Mouse (Mus musculus): Measurements from ENCODE around the gene Tbcel. TPM values are rescaled to one million over a fixed set of nuclear protein-coding genes. Genes with fewer than 3 reads are reported as not detected.
A peak's percentile ranks its signal among the peaks of the same experiment; 100 is the strongest.

Gene Tbcel
- total RNA-seq, 4 experiments from 2014 or later, result 51.2 to 56.9 (median 51.6) TPM

DNA sequence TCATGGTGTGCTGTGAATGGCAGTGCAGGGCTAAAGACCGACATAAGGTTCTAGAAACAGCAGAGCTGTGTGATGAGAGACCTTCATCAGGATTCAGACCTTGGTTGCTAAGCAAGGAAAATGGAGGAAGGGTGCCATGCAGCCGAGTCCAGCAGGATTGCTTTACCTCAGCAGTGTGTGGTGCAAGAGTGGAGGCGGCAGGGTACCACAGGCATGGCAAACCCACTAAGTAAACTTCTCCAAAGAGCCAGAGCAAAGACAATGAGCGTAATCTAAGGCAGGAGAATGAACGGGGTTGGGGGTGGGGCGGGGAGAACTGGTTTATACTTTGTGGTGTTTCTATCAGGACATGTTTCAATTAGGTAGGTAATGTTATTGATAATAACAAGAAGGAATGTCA is 58.6 kb downstream of the Tbcel start:
- no peak for DNase-seq (ENCODE audit: low spot score in 2 of 2)

DNA sequence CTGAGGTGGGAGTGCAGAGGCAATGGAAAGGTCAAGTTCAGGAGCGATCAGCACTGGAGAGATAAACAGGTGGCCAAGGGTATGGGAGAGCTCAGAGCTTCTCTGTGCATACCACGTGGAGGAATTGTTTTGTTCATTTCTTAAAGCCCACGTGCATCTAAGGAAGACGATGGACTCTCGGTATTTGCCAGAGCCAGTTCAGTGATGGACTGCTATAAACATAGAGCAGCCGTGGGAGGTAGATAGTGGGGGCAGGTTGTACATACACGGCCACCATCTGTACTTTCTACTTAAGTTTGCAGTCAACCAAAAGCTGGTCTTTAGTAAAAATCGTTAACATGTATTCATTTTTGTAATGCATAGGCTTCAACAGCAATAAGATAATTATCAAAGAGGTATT is 65.5 kb downstream of the Tbcel start:
- DNase-seq (ENCODE audit: low spot score in 2 of 2), result no peak

DNA sequence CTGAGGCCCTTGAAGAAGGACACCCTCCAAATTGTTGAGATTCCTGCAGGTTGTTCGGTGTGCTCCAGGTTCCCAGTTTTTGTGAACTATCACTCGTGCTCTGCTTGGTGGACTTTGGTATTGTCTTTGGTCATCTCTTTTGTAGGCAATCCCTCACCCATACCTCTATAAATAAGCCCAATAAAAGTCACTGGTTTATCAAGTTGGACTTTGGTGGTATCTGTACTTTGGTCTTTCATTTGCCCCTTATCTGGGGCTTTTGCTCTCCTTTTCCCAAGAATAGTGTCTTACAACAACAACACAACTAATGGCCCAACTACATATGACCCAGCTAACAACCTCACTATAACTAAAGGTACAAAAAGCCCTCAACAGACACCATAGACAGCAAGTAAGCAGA is 66.4 kb downstream of the Tbcel start:
- DNase-seq (ENCODE audit: low spot score in 2 of 2), result no peak

DNA sequence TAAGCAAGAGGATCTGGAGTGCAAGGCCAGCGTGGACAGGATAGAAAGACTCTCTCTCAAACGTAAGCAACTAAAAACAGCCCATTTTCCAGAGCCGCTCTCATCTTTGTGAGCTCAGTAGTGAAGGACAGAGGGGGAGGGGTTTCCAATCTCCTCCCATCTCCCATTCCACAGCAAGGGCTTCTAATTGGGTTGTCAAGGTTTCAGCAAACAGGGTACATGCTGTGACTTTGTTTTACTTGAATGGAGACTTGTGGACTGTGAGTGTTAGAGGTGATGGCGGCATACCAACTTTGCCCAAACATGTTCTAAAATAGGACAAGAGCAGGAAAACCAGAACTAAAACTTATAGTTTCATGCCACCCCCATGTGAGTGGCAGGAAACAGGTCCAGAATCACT is 68.2 kb downstream of the Tbcel start:
- no peak for DNase-seq (ENCODE audit: low spot score in 2 of 2)

DNA sequence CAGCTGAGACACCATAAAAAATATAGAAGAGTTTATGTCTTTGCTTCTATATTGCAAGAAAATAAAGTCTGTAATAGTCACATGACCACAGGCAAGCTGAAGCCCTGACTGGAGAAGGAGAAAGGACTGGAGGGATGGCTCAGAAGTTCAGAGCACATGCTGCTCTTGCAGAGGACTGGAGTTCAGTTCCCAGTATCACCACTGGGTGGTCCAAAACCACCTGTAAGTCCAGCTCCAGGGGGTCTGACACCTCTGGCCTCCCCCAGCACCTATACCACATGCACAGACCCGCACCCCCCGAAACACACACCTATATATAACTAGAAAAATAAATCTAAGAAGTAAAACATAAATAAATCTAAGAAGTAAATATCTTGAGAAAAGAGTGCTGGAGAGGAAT is 75.5 kb downstream of the Tbcel start:
- no peak for DNase-seq (ENCODE audit: low spot score in 2 of 2)

DNA sequence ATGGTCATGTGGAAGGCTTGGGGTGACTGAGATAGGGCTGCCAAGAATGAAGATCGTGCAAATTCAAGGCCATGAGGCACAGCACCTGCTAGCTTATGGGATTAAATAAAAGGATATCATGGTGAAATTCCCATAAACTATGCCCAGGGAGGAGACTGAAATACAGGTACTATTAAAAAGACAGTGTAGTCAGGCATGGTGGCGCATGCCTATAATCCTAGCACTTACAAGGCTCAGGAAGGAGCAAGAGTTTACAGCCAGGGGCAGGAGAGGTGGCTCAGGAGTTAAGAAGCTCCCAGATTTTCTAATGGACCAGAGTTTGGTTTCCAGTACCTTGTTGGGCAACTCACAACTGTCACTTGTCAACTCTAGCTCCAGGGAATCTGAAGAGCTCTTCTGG is 76.0 kb downstream of the Tbcel start:
- no peak for DNase-seq (ENCODE audit: low spot score in 2 of 2)

DNA sequence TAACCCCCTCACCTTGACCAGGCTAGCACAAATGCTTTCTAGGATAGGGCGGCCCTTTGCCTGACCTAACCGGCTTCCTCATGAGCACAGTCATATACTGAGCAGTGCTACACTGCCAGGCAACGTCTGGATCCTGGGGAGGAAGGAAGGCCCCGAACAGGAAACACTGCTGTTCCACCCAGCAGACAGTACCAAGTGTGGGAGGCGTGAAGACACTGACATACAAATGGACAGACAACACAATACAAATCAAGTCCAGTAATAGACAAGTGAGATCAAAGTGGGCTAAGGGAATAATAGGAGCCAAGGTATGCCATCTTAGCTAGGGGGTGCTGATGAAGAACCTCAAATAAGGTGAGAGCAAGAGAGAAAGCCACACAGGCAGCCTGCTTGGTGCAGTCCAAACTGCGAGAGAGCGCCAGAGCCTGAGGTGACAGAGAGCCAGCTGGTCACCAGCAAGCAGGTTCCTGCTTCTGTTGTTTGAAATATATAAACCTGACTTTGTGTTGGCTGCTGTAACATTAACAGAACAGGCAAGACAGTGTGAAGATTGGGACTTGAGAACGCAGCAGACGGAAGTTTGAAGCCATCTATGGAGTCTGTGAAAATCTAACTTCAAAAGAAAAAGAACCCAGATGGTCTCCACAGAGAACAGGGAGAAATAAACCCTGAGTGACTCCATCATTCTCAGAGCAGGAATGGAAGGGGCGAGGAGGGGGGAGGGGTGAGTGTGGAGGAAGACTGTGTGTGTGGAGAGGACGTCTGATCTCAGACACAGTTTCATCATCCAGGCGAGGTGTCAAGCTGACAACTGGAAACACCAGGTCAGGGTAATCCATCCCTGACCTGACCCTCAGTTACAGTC is 79.3 kb downstream of the Tbcel start:
- no peak for DNase-seq (ENCODE audit: low spot score in 2 of 2)

DNA sequence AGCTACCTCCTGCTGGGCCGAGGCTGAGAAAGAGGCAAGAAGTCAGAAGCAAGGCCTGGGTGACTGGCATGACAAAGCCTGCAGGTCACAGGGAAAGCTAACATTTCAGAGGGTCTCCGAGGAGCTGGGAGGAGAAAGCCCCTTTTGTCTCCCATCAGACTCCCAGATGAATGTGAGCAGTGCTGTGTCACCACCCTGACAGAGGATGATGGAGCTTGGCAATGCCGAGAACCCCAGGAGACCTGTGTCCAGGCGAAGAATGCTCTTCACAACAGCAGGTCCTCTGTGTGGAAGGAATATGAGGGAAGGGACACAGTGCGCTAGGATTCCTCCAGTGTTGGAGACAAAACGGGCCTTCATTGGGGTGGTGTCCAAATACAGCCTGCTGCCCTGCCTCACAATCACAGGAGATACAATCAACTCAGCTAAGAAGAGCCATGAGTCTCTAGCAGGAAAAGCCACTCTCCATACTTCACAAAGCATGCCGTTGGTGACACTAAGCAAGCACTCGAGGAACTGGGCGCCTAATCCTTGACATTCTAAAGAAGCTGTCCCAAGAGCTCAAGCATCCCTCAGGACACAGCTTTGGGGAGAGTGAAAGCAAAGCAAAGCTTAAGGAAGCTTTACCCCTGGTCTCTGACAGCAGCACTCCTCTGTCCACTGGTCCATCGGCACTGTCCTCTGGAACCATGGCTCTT is 80.8 kb downstream of the Tbcel start:
- no peak for DNase-seq (ENCODE audit: low spot score in 2 of 2)

DNA sequence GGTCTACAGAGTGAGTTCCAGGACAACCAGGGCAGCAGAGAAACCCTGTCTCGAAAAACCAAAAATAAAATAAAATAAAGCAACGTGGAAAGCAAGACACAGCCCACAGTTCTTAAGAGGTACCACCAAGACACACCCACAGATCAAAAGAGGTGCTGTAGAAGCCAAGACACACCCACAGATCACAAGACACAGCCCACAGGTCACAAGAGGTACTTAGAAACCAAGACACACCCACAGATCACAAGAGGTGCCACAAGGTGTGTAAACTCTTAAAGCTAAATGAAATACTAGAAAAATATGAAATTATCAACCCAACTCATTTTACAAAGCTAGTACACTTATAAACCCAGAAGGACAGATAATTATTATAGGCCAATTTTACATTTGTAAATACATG is 84.0 kb downstream of the Tbcel start:
- DNase-seq (ENCODE audit: low spot score in 2 of 2), result no peak

DNA sequence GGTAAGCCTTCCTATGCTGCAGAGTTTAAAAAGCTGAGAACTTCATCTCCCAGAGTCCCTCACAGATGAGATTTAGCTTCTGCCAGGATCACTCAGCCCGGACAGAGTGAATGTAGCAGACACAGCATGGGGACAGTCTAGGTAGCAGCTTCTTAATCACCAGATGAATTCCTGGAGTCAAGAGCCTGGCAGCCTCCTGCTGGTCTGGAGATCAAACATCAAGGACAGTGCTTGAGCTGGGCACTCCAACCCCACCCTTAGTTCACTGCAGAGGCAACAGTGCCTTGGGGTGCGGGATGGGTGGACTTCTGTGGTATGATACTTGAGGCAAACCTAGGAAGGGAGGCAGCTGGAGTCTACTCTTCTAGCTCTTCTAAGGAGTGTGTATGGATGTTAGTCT is 87.9 kb downstream of the Tbcel start:
- DNase-seq (ENCODE audit: low spot score in 2 of 2), result no peak

DNA sequence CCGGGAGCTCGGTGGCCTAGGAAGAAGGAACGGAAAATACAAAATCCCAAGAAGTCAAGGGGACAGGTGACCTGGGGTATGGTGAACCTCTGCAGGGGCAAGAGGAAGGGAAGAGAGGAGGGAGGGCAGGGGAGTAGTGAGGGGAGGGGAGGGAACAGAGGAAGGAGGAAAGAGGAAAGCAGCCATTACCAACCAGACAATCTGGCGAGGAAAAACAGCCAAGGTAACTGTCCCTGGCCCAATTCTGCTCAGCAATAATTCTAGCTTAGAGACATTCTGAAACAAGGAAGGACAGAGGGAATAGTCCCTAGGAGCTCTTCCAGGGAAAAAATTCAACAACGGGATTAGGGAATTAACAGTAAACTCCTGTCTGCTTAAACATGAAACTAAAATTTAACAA is 88.8 kb downstream of the Tbcel start:
- no peak for DNase-seq (ENCODE audit: low spot score in 2 of 2)

DNA sequence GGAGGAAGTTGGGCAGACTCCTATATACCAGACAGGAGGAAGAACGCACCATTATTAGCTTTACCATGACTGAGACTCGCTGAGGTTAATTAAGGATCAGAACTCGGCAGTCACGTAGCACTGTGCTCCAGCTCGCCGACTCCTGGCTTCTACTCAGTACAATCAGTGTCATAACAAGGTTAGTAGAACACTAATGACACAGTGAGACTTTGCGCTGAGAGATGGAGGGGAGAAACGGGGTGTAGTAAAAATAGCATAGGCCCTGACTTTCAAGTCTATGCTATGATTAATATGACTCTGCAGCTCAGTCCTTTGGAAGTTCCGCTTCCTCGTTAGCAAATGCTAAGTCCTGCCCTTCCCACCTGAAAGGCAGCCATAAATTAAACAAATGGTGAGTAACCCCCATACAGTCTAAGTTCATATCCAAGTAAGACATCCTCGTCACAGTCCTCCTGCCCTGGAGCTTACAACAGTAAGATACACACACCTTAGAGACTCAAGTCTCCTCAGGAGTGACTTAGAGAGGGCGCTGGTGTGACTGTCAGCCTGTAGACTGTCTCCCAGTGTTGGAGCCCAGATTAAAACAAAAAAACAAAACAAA is 90.2 kb downstream of the Tbcel start:
- DNase-seq (ENCODE audit: low spot score in 2 of 2), result no peak

DNA sequence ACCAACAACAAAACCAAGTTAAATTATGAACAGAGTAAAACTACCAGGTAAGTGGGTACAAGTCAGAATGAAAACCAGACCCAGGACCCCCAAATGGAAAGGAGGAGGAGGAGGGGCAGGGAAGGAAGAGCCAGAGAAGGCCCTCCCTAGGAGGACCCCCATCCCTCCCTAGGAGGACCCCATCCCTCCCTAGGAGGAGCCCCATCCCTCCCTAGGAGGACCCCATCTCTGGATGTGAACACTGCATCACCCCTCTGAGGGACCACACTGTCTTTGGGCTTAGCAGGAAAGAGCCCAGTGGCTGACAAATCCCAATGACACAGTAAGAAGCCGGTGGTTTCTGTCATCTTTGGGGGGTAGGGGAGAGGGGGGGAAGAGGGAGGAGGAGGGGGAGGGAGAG is 92.4 kb downstream of the Tbcel start:
- no peak for DNase-seq (ENCODE audit: low spot score in 2 of 2)

DNA sequence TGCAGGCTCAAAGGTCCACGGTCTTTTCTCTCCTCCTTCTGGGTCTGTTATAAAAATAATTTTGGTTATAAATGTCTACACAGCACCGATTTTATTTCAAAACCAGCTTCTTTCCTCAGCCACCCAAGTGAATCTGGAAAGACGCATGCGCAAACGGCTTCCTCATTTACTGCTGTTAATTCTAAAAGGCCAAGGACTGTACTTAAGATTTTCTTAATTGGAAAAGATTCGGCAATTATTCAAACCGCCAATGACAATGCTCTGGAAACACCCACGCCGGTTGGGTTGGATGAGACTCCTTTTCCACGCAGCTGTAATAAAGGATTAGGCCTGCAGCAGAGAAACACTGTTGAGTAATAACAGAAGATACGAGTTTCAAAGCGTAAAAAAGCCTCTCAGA is 94.3 kb downstream of the Tbcel start:
- no peak for DNase-seq (ENCODE audit: low spot score in 2 of 2)

DNA sequence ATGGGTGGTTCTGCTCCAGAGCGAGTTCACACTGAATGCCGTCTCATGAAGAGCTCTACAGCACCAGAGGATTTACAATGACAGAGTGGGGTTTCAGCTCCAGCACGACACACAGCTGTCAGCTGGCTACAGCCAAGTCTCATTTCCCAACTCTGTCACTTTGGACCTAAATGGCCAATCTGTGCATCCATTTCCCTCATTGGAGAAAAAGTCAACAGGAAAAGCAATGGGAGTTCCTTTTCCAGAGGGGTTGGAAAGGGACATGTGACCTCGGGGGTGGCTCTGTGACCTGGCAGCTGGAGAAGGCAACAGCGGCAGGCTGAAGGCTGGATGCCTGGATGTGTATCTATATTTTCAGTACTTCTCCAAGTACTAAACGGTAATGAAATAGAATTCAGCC is 96.3 kb downstream of the Tbcel start:
- DNase-seq (ENCODE audit: low spot score in 2 of 2), result no peak

DNA sequence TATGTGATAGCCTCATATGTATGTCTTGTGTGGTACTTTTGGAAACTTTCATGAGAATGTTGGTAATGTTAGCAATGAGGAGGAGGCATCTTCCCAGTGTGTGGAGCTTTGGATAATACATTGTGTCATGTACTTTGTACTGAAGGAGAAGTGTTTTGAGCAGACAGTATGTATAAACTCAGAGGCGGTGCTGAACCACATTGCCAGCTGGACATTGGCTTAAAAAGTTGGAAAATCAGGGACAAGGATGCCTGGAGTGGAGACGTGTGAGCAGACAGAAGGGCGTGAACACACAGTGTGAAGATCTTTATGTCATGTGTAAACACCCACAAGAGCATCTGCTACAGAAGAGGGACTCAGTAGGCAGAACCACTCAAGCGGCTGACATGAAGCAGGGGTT is 101.9 kb downstream of the Tbcel start:
- DNase-seq (ENCODE audit: low spot score in 2 of 2), result peak in 1 of 2 experiments; percentile 69

DNA sequence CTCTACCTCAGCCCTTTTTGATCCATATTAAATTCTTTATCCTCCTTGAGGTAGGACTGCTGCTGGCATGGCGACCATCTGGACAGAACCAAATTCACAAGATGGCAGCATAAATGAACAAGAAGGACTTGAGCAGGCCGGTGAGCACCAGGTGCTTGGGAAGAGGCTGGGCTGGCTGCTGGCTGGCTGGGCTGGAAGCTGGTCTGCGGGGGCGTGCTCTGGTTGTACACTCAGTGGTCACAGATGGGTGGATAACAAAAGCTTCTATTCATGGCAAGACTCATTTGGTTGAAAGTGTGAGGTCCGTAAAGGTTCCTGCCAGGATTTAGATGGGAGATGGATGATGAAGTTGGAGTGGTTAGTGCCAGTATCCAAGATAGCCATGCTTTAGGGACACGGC is 106.1 kb downstream of the Tbcel start:
- peak in 1 of 2 experiments; percentile 59 for DNase-seq (ENCODE audit: low spot score in 2 of 2)

DNA sequence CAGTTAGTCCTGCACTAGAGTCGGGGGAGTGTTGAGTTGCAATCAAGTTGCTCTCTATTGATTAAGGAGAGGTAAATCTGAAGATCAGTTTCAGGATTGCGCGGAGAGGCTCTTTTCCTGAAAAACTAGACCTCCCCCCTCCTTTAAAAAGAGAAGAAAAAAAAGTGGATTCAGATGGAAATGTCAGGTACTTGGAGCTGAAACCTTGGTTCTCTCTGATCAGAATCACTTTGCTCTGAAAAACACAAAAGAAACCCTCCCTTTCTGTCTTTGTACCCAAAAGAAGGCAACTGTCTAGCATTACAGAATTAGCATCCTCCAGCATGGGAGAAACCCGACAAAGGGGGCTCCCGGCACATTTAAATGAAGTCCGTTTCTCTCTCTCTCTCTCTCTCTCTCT is 107.8 kb downstream of the Tbcel start, which contains the start of gene Tecta:
Tecta (minus strand) TSS at position 101 of the 400 bp plus-strand sequence.
- DNase-seq (ENCODE audit: low spot score in 2 of 2), result no peak

DNA sequence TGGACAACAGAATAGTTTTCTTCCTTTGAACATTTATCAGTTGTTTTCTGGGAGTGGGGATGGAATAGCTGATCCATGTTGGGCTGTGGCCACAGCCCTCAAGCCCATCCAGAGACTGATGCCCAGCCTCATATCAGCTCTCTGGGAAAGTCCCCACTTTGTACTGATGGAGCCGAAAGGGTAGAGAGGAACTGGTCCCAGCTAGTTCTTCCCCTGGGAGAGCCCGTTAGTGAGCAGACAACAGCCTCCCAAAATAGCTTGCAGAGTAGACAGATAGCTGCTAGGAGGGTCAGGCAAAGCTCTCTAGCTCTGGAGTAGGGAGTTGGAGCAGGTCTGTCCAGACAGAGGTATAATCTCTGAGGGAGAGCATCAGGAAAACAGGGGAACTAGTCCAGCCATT is 111.5 kb downstream of the Tbcel start:
- no peak for DNase-seq (ENCODE audit: low spot score in 2 of 2)

DNA sequence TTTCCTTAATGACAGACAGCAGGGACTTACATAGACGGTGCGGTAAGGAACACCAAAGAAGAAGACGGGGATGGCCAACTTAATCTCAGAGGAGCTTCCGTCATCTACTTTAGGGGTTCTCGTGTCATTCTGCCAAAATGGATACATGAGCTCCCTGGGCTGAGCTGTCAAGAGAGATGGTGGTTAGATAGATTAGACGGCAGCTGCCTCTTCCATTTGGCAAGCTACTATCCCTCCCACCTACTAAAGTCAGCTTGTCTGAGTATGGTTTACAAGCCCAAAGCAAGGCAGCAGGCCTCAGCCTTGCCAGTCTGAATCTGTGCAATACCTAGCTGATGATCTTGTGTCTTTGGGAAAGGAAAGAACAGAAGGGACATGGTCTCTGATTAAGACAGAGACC is 112.7 kb downstream of the Tbcel start:
- no peak for DNase-seq (ENCODE audit: low spot score in 2 of 2)

DNA sequence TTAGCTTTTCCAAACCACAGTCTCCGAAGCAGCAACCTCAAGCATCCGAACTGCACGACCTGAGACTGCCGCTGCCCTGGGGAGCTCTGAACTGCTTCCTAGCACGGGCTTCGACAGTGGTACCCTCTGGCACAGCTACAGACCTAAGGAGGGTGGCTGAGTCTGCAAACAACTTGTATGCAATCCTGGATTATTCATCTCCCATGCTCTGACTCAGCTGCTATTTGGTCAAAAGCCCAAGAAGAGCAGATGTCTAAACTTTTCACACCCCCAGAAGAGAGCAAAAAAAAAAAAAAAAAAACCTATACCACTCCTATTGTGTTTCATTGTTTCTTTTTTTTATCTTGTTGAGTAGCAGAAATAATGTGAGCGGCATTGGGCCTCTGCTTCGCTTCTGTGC is 113.3 kb downstream of the Tbcel start:
- no peak for DNase-seq (ENCODE audit: low spot score in 2 of 2)

DNA sequence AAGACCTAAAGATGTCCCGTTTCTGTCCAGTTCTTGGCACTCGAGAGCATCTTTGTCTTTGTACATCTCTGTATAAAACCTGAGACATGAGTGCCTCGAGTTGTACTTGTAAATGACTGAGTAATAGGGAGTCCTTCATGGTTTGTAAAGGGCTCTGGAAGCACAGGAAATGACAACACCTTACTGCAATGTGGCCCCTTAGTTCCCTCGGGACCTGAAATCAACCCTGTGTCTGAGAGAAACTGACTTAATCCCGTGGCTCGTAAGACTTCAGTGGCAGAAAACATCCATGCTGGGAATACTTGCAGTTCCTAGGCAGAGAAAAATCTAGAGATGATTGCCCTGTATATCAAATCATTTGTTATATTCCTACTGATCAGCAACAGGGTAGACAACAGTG is 114.7 kb downstream of the Tbcel start:
- no peak for DNase-seq (ENCODE audit: low spot score in 2 of 2)

DNA sequence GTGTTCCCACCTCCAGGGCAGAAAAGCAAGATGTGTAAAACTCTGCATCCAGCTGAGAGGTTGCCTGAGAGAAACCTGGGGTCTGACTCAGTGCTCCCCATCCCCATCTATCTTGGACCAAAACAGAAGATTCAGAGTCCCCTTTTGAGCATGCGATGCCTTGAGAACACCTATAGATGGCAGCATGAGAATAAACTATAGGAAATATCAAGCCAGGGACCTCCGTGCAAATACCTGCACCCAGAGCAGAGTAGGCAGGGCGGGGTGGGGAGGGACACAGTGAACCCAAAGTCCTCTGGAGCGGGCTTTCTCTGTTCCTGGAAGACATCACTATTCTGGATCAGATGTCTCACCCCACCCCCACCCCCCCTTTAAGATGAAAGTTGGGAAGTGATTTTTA is 119.1 kb downstream of the Tbcel start:
- no peak for DNase-seq (ENCODE audit: low spot score in 2 of 2)
